Mouse (Mus musculus) right cerebral cortex, postnatal 4 days (tissue): ENCODE measurements around the gene Tex38.
A peak's percentile ranks its signal among the peaks of the same experiment; 100 is the strongest.

Experiments used
- DNase-seq: peaks from one replicate; pipeline ENCODE4 v3.0.0-alpha.2; 2022

Tex38 gene

GRCm38 (mm10) chr4:115780918-115781317 is at the start of gene Tex38:
Gene Tex38, minus strand, starts transcription at chr4:115781018.
- no peak for DNase-seq

GRCm38 (mm10) chr4:115830491-115830890 is 49.7 kb upstream of the Tex38 start:
- no peak for DNase-seq

GRCm38 (mm10) chr4:115828572-115828902 is 47.7 kb upstream of the Tex38 start:
- no peak for DNase-seq

GRCm38 (mm10) chr4:115827888-115828571 is 47.2 kb upstream of the Tex38 start, which contains the start of gene Mob3c:
Gene Mob3c, plus strand, starts transcription at chr4:115828092.
- DNase-seq = peak; percentile 58

GRCm38 (mm10) chr4:115827535-115827887 is 46.7 kb upstream of the Tex38 start:
- DNase-seq = no peak

- DNase-seq = no peak
Measured at GRCm38 (mm10) chr4:115827066-115827465, 46.2 kb upstream of the Tex38 start.

- DNase-seq = no peak
Measured at GRCm38 (mm10) chr4:115825271-115825670, 44.5 kb upstream of the Tex38 start.

GRCm38 (mm10) chr4:115824178-115824577 is 43.4 kb upstream of the Tex38 start:
- no peak for DNase-seq

- DNase-seq = no peak
Measured at GRCm38 (mm10) chr4:115821928-115822327, 41.1 kb upstream of the Tex38 start.

GRCm38 (mm10) chr4:115821431-115821830 is 40.6 kb upstream of the Tex38 start:
- DNase-seq = no peak

GRCm38 (mm10) chr4:115820944-115821343 is 40.1 kb upstream of the Tex38 start:
- DNase-seq = no peak

GRCm38 (mm10) chr4:115820199-115820598 is 39.4 kb upstream of the Tex38 start:
- DNase-seq = no peak

- no peak for DNase-seq
Measured at GRCm38 (mm10) chr4:115815606-115816005, 34.8 kb upstream of the Tex38 start.

GRCm38 (mm10) chr4:115812326-115812725 is 31.5 kb upstream of the Tex38 start:
- no peak for DNase-seq

- no peak for DNase-seq
Measured at GRCm38 (mm10) chr4:115799981-115800380, 19.2 kb upstream of the Tex38 start.

GRCm38 (mm10) chr4:115795360-115795759 is 14.5 kb upstream of the Tex38 start:
- DNase-seq = no peak

- no peak for DNase-seq
Measured at GRCm38 (mm10) chr4:115790864-115791263, 10.0 kb upstream of the Tex38 start.

GRCm38 (mm10) chr4:115785511-115786034 is 4.8 kb upstream of the Tex38 start:
- DNase-seq = no peak

GRCm38 (mm10) chr4:115784769-115785510 is 4.1 kb upstream of the Tex38 start, which contains the start of gene Atpaf1:
Gene Atpaf1, plus strand, starts transcription at chr4:115784812.
- peak; percentile 85 for DNase-seq

- no peak for DNase-seq
Measured at GRCm38 (mm10) chr4:115782026-115782805, 1.4 kb upstream of the Tex38 start.

GRCm38 (mm10) chr4:115780269-115780668 is 549 bp downstream of the Tex38 start:
- no peak for DNase-seq

GRCm38 (mm10) chr4:115777627-115778026 is 3.2 kb downstream of the Tex38 start:
- no peak for DNase-seq

GRCm38 (mm10) chr4:115775056-115775455 is 5.8 kb downstream of the Tex38 start:
- DNase-seq = no peak
